Mouse (Mus musculus) liver, postnatal 0 days (tissue): ENCODE results near the gene Cmtm8.

Source experiments
- CTCF ChIP-seq: sonication (generic); IDR thresholded peaks from 2 replicates; pipeline ENCODE4 v1.5.1; 2016; ENCODE audit warnings: antibody characterized with exemption, low read depth
- EP300 ChIP-seq: IDR thresholded peaks from 2 replicates; pipeline ENCODE4 v1.6.1; 2016; ENCODE audit warnings: antibody characterized with exemption, low read depth, mild to moderate bottlenecking

- TF ChIP-seq EP300 = no peak
- TF ChIP-seq CTCF = peak; percentile 68
Measured at GRCm38 (mm10) chr9:114763341-114763740, 80.6 kb downstream of the Cmtm8 start.
